Comparison of ENCODE assay signal across 8 mouse cellular contexts in genomic region chr3:144242025-144242673, GRCm38 (mm10). TPM values are rescaled to one million over a fixed set of nuclear protein-coding genes. Genes with fewer than 3 reads are reported as not detected.
DNase-seq lines count a peak whose midpoint lies in the region; TF ChIP-seq lines count a peak whose summit lies in the region.

No protein-coding gene starts in this region.

- 33% methylated on average over 15 of the region's 15 CpGs for WGBS in thymus, adult 2 months

- H3K36me3 ChIP-seq in thymus, adult 2 months (ENCODE audit: control insufficient read depth, insufficient read depth, low read length): no peaks in the 10 kb centered on the region

- H3K4me3 ChIP-seq in thymus, adult 2 months (ENCODE audit: control insufficient read depth, insufficient read depth, low read length): no peak overlapping the region

- H3K27me3 ChIP-seq in thymus, adult 2 months (ENCODE audit: control insufficient read depth, insufficient read depth, low read length): no peaks in the 10 kb centered on the region

- TF ChIP-seq CTCF in thymus, adult 2 months (IDR thresholded peaks at IDR 0.05; ENCODE audit: borderline replicate concordance, control insufficient read depth, extremely low read depth, insufficient read depth, low read length, poor library complexity): no peak

- H3K4me1 ChIP-seq in thymus, adult 2 months (replicated peaks; ENCODE audit: control insufficient read depth, insufficient read depth, low read length): no peaks in the 10 kb centered on the region

- peak; percentile 87 for DNase-seq in CD4-positive, CD25-positive, alpha-beta regulatory T cell, adult 2 months (ENCODE audit: low read depth, low spot score)
- peak; percentile 34 for DNase-seq in adrenal gland, adult 8-10 months
- peak; percentile 89 for DNase-seq in embryo, embryonic 10.5 days (ENCODE audit: low spot score)
- DNase-seq in gastrocnemius, postnatal 4 days (ENCODE audit: low spot score in 2 of 2): peak; percentile 48 to 68
- DNase-seq in kidney, postnatal 14 days: peak; percentile 79
- peak; percentile 68 to 70 for DNase-seq in lung, adult 18-20 months
- DNase-seq in ovary, postnatal 10 days (ENCODE audit: low spot score): peak; percentile 24
- DNase-seq in thymus, adult 2 months: peak; percentile 75

- no peak overlapping the region for H3K27ac ChIP-seq in thymus, adult 2 months (ENCODE audit: control insufficient read depth, insufficient read depth, low read length)

- TF ChIP-seq POLR2A in thymus, adult 2 months (IDR thresholded peaks at IDR 0.05; ENCODE audit: control insufficient read depth, extremely low read depth, insufficient read depth, low read length, poor library complexity): no peak

RNA-seq across cellular contexts. Expression of gene Lmo4, which starts 37.1 kb away (rescaled TPM):
- total RNA-seq in adrenal gland, adult 8-10 months (2022): 10 to 100 TPM; 53.7 to 93.7 (median 73.7) TPM
- total RNA-seq in gastrocnemius, postnatal 4 days (2021): 10 to 100 TPM; 29.2 to 31.3 TPM
- polyA plus RNA-seq in thymus, adult 2 months (2012; rRNA removed): 99.1 and 106 TPM in 2 replicates

Comparison
In these comparisons a context has a peak if more than half of its experiments do, and no peak if none do; other contexts are left out.
1. DNase-seq: peak in every context shown above with its lines; median percentile 89 in embryo, embryonic 10.5 days; 87 in CD4-positive, CD25-positive, alpha-beta regulatory T cell, adult 2 months; 79 in kidney, postnatal 14 days; 75 in thymus, adult 2 months; 69 in lung, adult 18-20 months; 58 in gastrocnemius, postnatal 4 days; 34 in adrenal gland, adult 8-10 months; 24 in ovary, postnatal 10 days.